Mouse (Mus musculus) forebrain, embryonic 16.5 days (tissue): ENCODE results near the gene Rnf150. TPM values are rescaled to one million over a fixed set of nuclear protein-coding genes. Genes with fewer than 3 reads are reported as not detected.

ENCODE experiments used
- ATAC-seq: fragments of 200-750 bp; cut with Nextera tagmentation; 2 replicates; pipeline ENCODE4 v1.8.0; 2017; ENCODE audit warnings: mild to moderate bottlenecking, moderate library complexity
- H3K27ac ChIP-seq: fragments of 300-500 bp; sonication (generic); 2 replicates; pipeline ENCODE4 v1.5.1; 2014; ENCODE audit warnings: low read length, control low read depth
- H3K27me3 ChIP-seq: fragments of 300-500 bp; sonication (generic); replicated peaks from 2 replicates; pipeline ENCODE4 v1.6.1; 2014; ENCODE audit warnings: low read length; ENCODE audit not compliant: control insufficient read depth, insufficient read depth
- H3K36me3 ChIP-seq: fragments of 300-500 bp; sonication (generic); 2 replicates; pipeline ENCODE4 v1.6.1; 2014; ENCODE audit not compliant: control insufficient read depth, insufficient read depth
- H3K4me1 ChIP-seq: fragments of 300-500 bp; sonication (generic); replicated peaks from 2 replicates; pipeline ENCODE4 v1.6.1; 2014; ENCODE audit warnings: low read length; ENCODE audit not compliant: control insufficient read depth, insufficient read depth
- H3K4me2 ChIP-seq: fragments of 300-500 bp; sonication (generic); 2 replicates; pipeline ENCODE4 v1.6.1; 2014; ENCODE audit warnings: mild to moderate bottlenecking, low read length, control low read depth
- H3K4me3 ChIP-seq: fragments of 300-500 bp; sonication (generic); replicated peaks from 2 replicates; pipeline ENCODE4 v1.5.1; 2014; ENCODE audit warnings: mild to moderate bottlenecking, low read length, control low read depth
- H3K9ac ChIP-seq: fragments of 300-500 bp; sonication (generic); replicated peaks from 2 replicates; pipeline ENCODE4 v1.6.1; 2014; ENCODE audit warnings: low read depth, low read length, control low read depth
- H3K9me3 ChIP-seq: fragments of 300-500 bp; sonication (generic); 2 replicates; pipeline ENCODE4 v1.6.1; 2016; ENCODE audit warnings: low read length; ENCODE audit not compliant: control insufficient read depth
- WGBS: fragments of 180-500 bp; shearing (Covaris S2); extraction: QIAGEN DNeasy Blood & Tissue Kit; methylation state at CpG from one replicate; pipeline ENCODE4 v1.1.7; 2014; 5-methylcytosine and 5-hydroxymethylcytosine counted together
- polyA plus RNA-seq: library from polyadenylated mRNA; unstranded; fragments of >200 nt; fragmentation: Nextera tagmentation; extraction: Ambion mirVana; gene quantifications from 2 replicates; pipeline ENCODE4 v1.2.1, GENCODE M21; 2015

The Rnf150 gene
- polyA plus RNA-seq, 1 experiment from 2014 or later: 2.0 TPM

- Histone ChIP-seq H3K4me3 (no peak overlapping the region), H3K4me1 (peaks cover 14% of the 10 kb centered on the region; the same call in 1 of the 2 replicates), H3K4me2 (no peak overlapping the region), H3K27me3 (no peaks in the 10 kb centered on the region), H3K9me3 (no peaks in the 10 kb centered on the region), H3K9ac (no peak overlapping the region), H3K36me3 (no peaks in the 10 kb centered on the region), H3K27ac (no peak overlapping the region)
- ATAC-seq: no peak
- 64% methylated on average over 6 of the region's 6 CpGs for WGBS
These were observed 185.4 kb downstream of the Rnf150 start for GRCm38 (mm10) chr8:83048527-83048926.

- WGBS: 24% methylated on average over 7 of the region's 7 CpGs
- H3K9me3 ChIP-seq: no peaks in the 10 kb centered on the region
- H3K9ac ChIP-seq: no peak overlapping the region
- peaks cover 16% of the 10 kb centered on the region; the same call in 1 of the 2 replicates for H3K4me1 ChIP-seq
- H3K36me3 ChIP-seq: no peaks in the 10 kb centered on the region
- no peaks in the 10 kb centered on the region for H3K27me3 ChIP-seq
- no peak overlapping the region for H3K4me2 ChIP-seq
- ATAC-seq: peak; percentile 41
- H3K4me3 ChIP-seq: no peak overlapping the region
- H3K27ac ChIP-seq: peak overlapping the region; percentile 72
These were observed 186.0 kb downstream of the Rnf150 start for GRCm38 (mm10) chr8:83049171-83049601.

GRCm38 (mm10) chr8:83049616-83050015 lies 186.5 kb downstream of the Rnf150 start:
- Histone ChIP-seq H3K4me3 (no peak overlapping the region), H3K9ac (no peak overlapping the region), H3K27ac (peak overlapping the region; percentile 72), H3K4me1 (peaks cover 16% of the 10 kb centered on the region; the same call in 1 of the 2 replicates), H3K4me2 (no peak overlapping the region), H3K36me3 (no peaks in the 10 kb centered on the region), H3K27me3 (no peaks in the 10 kb centered on the region), H3K9me3 (no peaks in the 10 kb centered on the region)
- WGBS: 6% methylated on average over 1 of the region's 1 CpGs
- peak; percentile 81 for ATAC-seq

GRCm38 (mm10) chr8:83052896-83053295 lies 189.7 kb downstream of the Rnf150 start:
- 88% methylated on average over 4 of the region's 4 CpGs for WGBS
- Histone ChIP-seq H3K4me2 (no peak overlapping the region), H3K36me3 (no peaks in the 10 kb centered on the region), H3K27me3 (no peaks in the 10 kb centered on the region), H3K9me3 (no peaks in the 10 kb centered on the region), H3K27ac (no peak overlapping the region), H3K4me3 (no peak overlapping the region), H3K4me1 (peaks cover 16% of the 10 kb centered on the region; the same call in 1 of the 2 replicates), H3K9ac (no peak overlapping the region)
- ATAC-seq: no peak

- ATAC-seq: no peak
- Histone ChIP-seq H3K9ac (no peak overlapping the region), H3K4me1 (peaks cover 6% of the 10 kb centered on the region; the same call in 1 of the 2 replicates), H3K27ac (no peak overlapping the region), H3K4me2 (no peak overlapping the region), H3K4me3 (no peak overlapping the region), H3K36me3 (no peaks in the 10 kb centered on the region), H3K9me3 (no peaks in the 10 kb centered on the region), H3K27me3 (no peaks in the 10 kb centered on the region)
- 85% methylated on average over 3 of the region's 3 CpGs for WGBS
These were observed 191.6 kb downstream of the Rnf150 start for GRCm38 (mm10) chr8:83054801-83055200.

GRCm38 (mm10) chr8:83058951-83059350 lies 195.8 kb downstream of the Rnf150 start:
- H3K27ac ChIP-seq: no peak overlapping the region
- H3K4me1 ChIP-seq: no peaks in the 10 kb centered on the region; the same call in 1 of the 2 replicates
- H3K4me2 ChIP-seq: no peak overlapping the region
- H3K9me3 ChIP-seq: no peaks in the 10 kb centered on the region
- no peaks in the 10 kb centered on the region for H3K36me3 ChIP-seq
- no peak overlapping the region for H3K4me3 ChIP-seq
- 76% methylated on average over 8 of the region's 8 CpGs for WGBS
- H3K27me3 ChIP-seq: no peaks in the 10 kb centered on the region
- no peak for ATAC-seq
- H3K9ac ChIP-seq: no peak overlapping the region

GRCm38 (mm10) chr8:83060076-83060475 lies 196.9 kb downstream of the Rnf150 start:
- no peak overlapping the region for H3K4me2 ChIP-seq
- no peak for ATAC-seq
- H3K36me3 ChIP-seq: no peaks in the 10 kb centered on the region
- no peak overlapping the region for H3K27ac ChIP-seq
- H3K9me3 ChIP-seq: no peaks in the 10 kb centered on the region
- no peak overlapping the region for H3K4me3 ChIP-seq
- no peaks in the 10 kb centered on the region; the same call in 1 of the 2 replicates for H3K4me1 ChIP-seq
- H3K27me3 ChIP-seq: no peaks in the 10 kb centered on the region
- 91% methylated on average over 2 of the region's 2 CpGs for WGBS
- no peak overlapping the region for H3K9ac ChIP-seq

GRCm38 (mm10) chr8:83061257-83061656 lies 198.1 kb downstream of the Rnf150 start:
- 67% methylated on average over 5 of the region's 5 CpGs for WGBS
- Histone ChIP-seq H3K4me3 (no peak overlapping the region), H3K27ac (no peak overlapping the region), H3K36me3 (no peaks in the 10 kb centered on the region), H3K9ac (no peak overlapping the region), H3K4me1 (no peaks in the 10 kb centered on the region; the same call in 1 of the 2 replicates), H3K27me3 (no peaks in the 10 kb centered on the region), H3K9me3 (no peaks in the 10 kb centered on the region), H3K4me2 (no peak overlapping the region)
- no peak for ATAC-seq

GRCm38 (mm10) chr8:83061873-83062272 lies 198.7 kb downstream of the Rnf150 start:
- WGBS: 76% methylated on average over 3 of the region's 3 CpGs
- Histone ChIP-seq H3K4me3 (no peak overlapping the region), H3K9ac (no peak overlapping the region), H3K4me1 (no peaks in the 10 kb centered on the region; the same call in 1 of the 2 replicates), H3K4me2 (no peak overlapping the region), H3K27ac (no peak overlapping the region), H3K36me3 (no peaks in the 10 kb centered on the region), H3K27me3 (no peaks in the 10 kb centered on the region), H3K9me3 (no peaks in the 10 kb centered on the region)
- ATAC-seq: no peak

GRCm38 (mm10) chr8:83062276-83062675 lies 199.1 kb downstream of the Rnf150 start:
- H3K9me3 ChIP-seq: no peaks in the 10 kb centered on the region
- H3K4me3 ChIP-seq: no peak overlapping the region
- no peak overlapping the region for H3K4me2 ChIP-seq
- no peaks in the 10 kb centered on the region; the same call in 1 of the 2 replicates for H3K4me1 ChIP-seq
- H3K36me3 ChIP-seq: no peaks in the 10 kb centered on the region
- no peak overlapping the region for H3K27ac ChIP-seq
- ATAC-seq: no peak
- 90% methylated on average over 5 of the region's 5 CpGs for WGBS
- H3K9ac ChIP-seq: no peak overlapping the region
- H3K27me3 ChIP-seq: no peaks in the 10 kb centered on the region
